Comparison of ENCODE assay signal across 8 mouse cellular contexts in the genomic region with DNA sequence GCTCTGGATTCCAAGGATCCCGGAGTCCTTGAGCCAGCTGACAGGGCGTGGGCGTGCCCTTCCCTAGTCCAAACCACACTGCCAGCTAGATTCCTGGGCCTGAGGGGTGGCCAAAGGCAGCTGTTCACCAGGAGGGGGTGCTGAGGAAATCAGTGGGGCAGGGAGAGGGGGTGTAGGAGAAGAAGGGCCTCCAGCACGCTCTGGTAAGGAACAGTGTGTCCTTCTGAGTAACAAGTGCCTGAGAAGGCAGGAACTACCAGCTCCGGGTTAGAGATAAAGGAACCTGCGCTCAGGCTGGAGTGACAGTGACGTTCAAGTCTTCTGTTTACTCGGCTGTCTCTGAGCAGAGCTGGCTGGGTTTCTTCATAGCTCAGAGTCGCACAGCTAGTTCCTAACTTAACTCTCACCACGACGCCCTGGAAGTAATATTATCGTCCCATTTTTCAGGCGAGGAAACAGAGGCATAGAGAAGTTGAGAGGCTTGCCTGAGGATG. TPM values are rescaled to one million over a fixed set of nuclear protein-coding genes. Genes with fewer than 3 reads are reported as not detected.
DNase-seq lines count a peak whose midpoint lies in the region; ATAC-seq and TF ChIP-seq lines count a peak whose summit lies in the region.

No protein-coding gene starts in this region.

- H3K9ac ChIP-seq in limb, embryonic 12.5 days (replicated peaks): no peak overlapping the region
- no peak overlapping the region for H3K9ac ChIP-seq in stomach, postnatal 0 days (ENCODE audit: low read length)

- no peak overlapping the region for H3K4me3 ChIP-seq in limb, embryonic 12.5 days (replicated peaks)
- H3K4me3 ChIP-seq in stomach, postnatal 0 days (ENCODE audit: low read depth, low read length): no peak overlapping the region

- TF ChIP-seq CTCF in stomach, postnatal 0 days (IDR thresholded peaks at IDR 0.05; ENCODE audit: low read depth): peak; percentile 61

- TF ChIP-seq EP300 in stomach, postnatal 0 days (optimal IDR thresholded peaks at IDR 0.05): no peak

- H3K27ac ChIP-seq in limb, embryonic 12.5 days: peak overlapping the region; percentile 26; the same call in 1 of the 2 replicates
- H3K27ac ChIP-seq in stomach, postnatal 0 days (replicated peaks): peak overlapping the region; percentile 86

- WGBS in limb, embryonic 12.5 days: 60% methylated on average over 13 of the region's 13 CpGs
- 29% methylated on average over 13 of the region's 13 CpGs for WGBS in stomach, postnatal 0 days

- peaks cover 47% of the 10 kb centered on the region for H3K4me1 ChIP-seq in limb, embryonic 12.5 days (replicated peaks)
- peaks cover 3% of the 10 kb centered on the region; the same call in 1 of the 2 replicates for H3K4me1 ChIP-seq in stomach, postnatal 0 days (replicated peaks; ENCODE audit: control insufficient read depth, insufficient read depth)

- intact Hi-C loops in gastrocnemius, postnatal 36 days (cut with DNase I): no loop called here

- no peak for ATAC-seq in limb, embryonic 12.5 days (ENCODE audit: insufficient number of reproducible peaks, insufficient read depth, low FRiP score, low TSS enrichment, low read depth)
- peak; percentile 41 for ATAC-seq in stomach, postnatal 0 days (ENCODE audit: low FRiP score, low TSS enrichment)
- no peak for ATAC-seq in cerebellum, adult (ENCODE audit: insufficient number of reproducible peaks, low FRiP score, low TSS enrichment)

- H3K27me3 ChIP-seq in limb, embryonic 12.5 days: no peaks in the 10 kb centered on the region
- no peaks in the 10 kb centered on the region for H3K27me3 ChIP-seq in stomach, postnatal 0 days (ENCODE audit: control insufficient read depth, insufficient read depth, low read length)

- peak; percentile 51 for DNase-seq in kidney, postnatal 10 days
- no peak for DNase-seq in kidney, adult 9 months
- peak; percentile 87 for DNase-seq in NIH3T3 (ENCODE audit: low read depth)
- DNase-seq in gastrocnemius, postnatal 36 days: peak; percentile 63 to 76
- DNase-seq in stomach, postnatal 0 days (ENCODE audit: low spot score): peak; percentile 79
- no peak for DNase-seq in cerebellum, postnatal 36 days

- H3K9me3 ChIP-seq in limb, embryonic 12.5 days: no peaks in the 10 kb centered on the region
- no peaks in the 10 kb centered on the region for H3K9me3 ChIP-seq in stomach, postnatal 0 days (ENCODE audit: control insufficient read depth, low read length)

- H3K4me2 ChIP-seq in limb, embryonic 12.5 days: no peak overlapping the region
- no peak overlapping the region for H3K4me2 ChIP-seq in stomach, postnatal 0 days (replicated peaks; ENCODE audit: low read depth)

- H3K36me3 ChIP-seq in limb, embryonic 12.5 days: no peaks in the 10 kb centered on the region
- H3K36me3 ChIP-seq in stomach, postnatal 0 days (ENCODE audit: control insufficient read depth, insufficient read depth, low read length): no peaks in the 10 kb centered on the region

RNA-seq across cellular contexts. Expression of a gene that starts 22.5 kb away (rescaled TPM):
- 10 to 100 TPM; 31.1 to 31.8 TPM for total RNA-seq in gastrocnemius, postnatal 36 days (2021)
- polyA plus RNA-seq in limb, embryonic 12.5 days (2016; fragmentation: Nextera tagmentation; extraction: Ambion mirVana): 73.8 and 81.6 TPM in 2 replicates
- 71.4 and 84.2 TPM in 2 replicates for polyA plus RNA-seq in stomach, postnatal 0 days (2015; fragmentation: Nextera tagmentation; extraction: Ambion mirVana)

Comparison
In these comparisons a context has a peak if more than half of its experiments do, and no peak if none do; other contexts are left out.
1. DNase-seq: peak in kidney, postnatal 10 days (single experiment), NIH3T3 (single experiment), gastrocnemius, postnatal 36 days (2 of 2) and stomach, postnatal 0 days (single experiment); none in kidney, adult 9 months (single experiment) and cerebellum, postnatal 36 days (0 of 2).